24 mouse cellular contexts compared by ENCODE assay signal in the genomic region with DNA sequence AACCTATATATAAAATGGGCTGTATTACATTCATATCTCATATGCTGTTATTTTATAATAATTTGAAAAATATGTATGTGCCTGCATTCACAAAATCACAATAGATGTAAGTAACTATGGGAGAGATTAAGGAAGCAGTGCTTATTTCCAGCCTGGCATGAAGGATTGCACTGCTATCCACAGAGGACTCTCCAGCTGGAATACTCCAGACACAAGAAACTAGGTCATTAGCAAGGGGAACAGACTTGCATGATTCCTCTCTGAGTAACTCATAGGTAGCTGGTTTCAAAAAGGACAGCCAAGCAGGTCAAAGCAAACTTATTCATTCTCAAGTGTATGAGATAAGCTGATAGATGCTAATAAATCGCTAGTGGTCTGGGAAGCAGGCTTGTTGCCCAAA.
A peak's percentile ranks its signal among the peaks of the same experiment; 100 is the strongest.
DNase-seq lines count a peak whose midpoint lies in the region; ATAC-seq and TF ChIP-seq lines count a peak whose summit lies in the region.
"Had no signal": no experiment of that assay in that cellular context is flagged by ENCODE, and none has a peak within 500 bp of the region (broad histone marks: within the 10 kb centered on the region; RNA-seq: fewer than 3 reads in every experiment).

No protein-coding gene starts in this region.

- H3K4me3 ChIP-seq in hindbrain, embryonic 15.5 days = no peak overlapping the region
- no peak overlapping the region for H3K4me3 ChIP-seq in hindbrain, embryonic 14.5 days (replicated peaks; ENCODE audit: low read length)
- no peak overlapping the region for H3K4me3 ChIP-seq in midbrain, postnatal 0 days (ENCODE audit: low read depth, low read length)
- no peak overlapping the region for H3K4me3 ChIP-seq in midbrain, embryonic 14.5 days (replicated peaks; ENCODE audit: low read depth, low read length)
- H3K4me3 ChIP-seq: embryonic facial prominence, embryonic 12.5 days; embryonic facial prominence, embryonic 15.5 days; heart, adult 2 months; heart, embryonic 10.5 days; heart, embryonic 13.5 days had no signal

- H3K27ac ChIP-seq in hindbrain, embryonic 15.5 days (replicated peaks) = no peak overlapping the region
- H3K27ac ChIP-seq in hindbrain, embryonic 14.5 days = no peak overlapping the region
- H3K27ac ChIP-seq in midbrain, postnatal 0 days (ENCODE audit: low read depth, low read length) = no peak overlapping the region
- no peak overlapping the region for H3K27ac ChIP-seq in midbrain, embryonic 14.5 days (replicated peaks; ENCODE audit: low read depth, low read length)
- H3K27ac ChIP-seq: embryonic facial prominence, embryonic 12.5 days; embryonic facial prominence, embryonic 15.5 days; heart, adult 2 months; heart, embryonic 10.5 days; heart, embryonic 13.5 days had no signal

- H3K9me3 ChIP-seq in hindbrain, embryonic 15.5 days = no peaks in the 10 kb centered on the region
- no peaks in the 10 kb centered on the region for H3K9me3 ChIP-seq in hindbrain, embryonic 14.5 days (ENCODE audit: control insufficient read depth, low read length)
- H3K9me3 ChIP-seq in midbrain, postnatal 0 days (ENCODE audit: low read length) = no peaks in the 10 kb centered on the region
- no peaks in the 10 kb centered on the region for H3K9me3 ChIP-seq in midbrain, embryonic 14.5 days (ENCODE audit: control insufficient read depth, low read length)
- H3K9me3 ChIP-seq: embryonic facial prominence, embryonic 12.5 days; embryonic facial prominence, embryonic 15.5 days; G1E; heart, embryonic 10.5 days; heart, embryonic 13.5 days had no signal

- TF ChIP-seq CTCF in midbrain, postnatal 0 days (IDR thresholded peaks at IDR 0.05) = no peak

- H3K4me2 ChIP-seq in hindbrain, embryonic 15.5 days = no peak overlapping the region
- no peak overlapping the region for H3K4me2 ChIP-seq in hindbrain, embryonic 14.5 days (replicated peaks)
- no peak overlapping the region for H3K4me2 ChIP-seq in midbrain, postnatal 0 days (ENCODE audit: low read depth, low read length, poor library complexity, severe bottlenecking)
- no peak overlapping the region for H3K4me2 ChIP-seq in midbrain, embryonic 14.5 days (ENCODE audit: low read length)
- H3K4me2 ChIP-seq: embryonic facial prominence, embryonic 12.5 days; embryonic facial prominence, embryonic 15.5 days; heart, embryonic 13.5 days had no signal

- H3K9ac ChIP-seq in hindbrain, embryonic 15.5 days = no peak overlapping the region
- no peak overlapping the region for H3K9ac ChIP-seq in hindbrain, embryonic 14.5 days
- no peak overlapping the region for H3K9ac ChIP-seq in midbrain, postnatal 0 days (replicated peaks; ENCODE audit: low read length, poor library complexity, severe bottlenecking)
- H3K9ac ChIP-seq in midbrain, embryonic 14.5 days (replicated peaks; ENCODE audit: low read length) = no peak overlapping the region
- H3K9ac ChIP-seq: embryonic facial prominence, embryonic 12.5 days; embryonic facial prominence, embryonic 15.5 days; forebrain, postnatal 0 days; heart, embryonic 13.5 days had no signal

- no peaks in the 10 kb centered on the region for H3K4me1 ChIP-seq in hindbrain, embryonic 15.5 days (replicated peaks)
- no peaks in the 10 kb centered on the region for H3K4me1 ChIP-seq in hindbrain, embryonic 14.5 days (replicated peaks; ENCODE audit: control insufficient read depth, insufficient read depth, low read length)
- no peaks in the 10 kb centered on the region for H3K4me1 ChIP-seq in midbrain, postnatal 0 days (ENCODE audit: insufficient read depth, low read length)
- no peaks in the 10 kb centered on the region for H3K4me1 ChIP-seq in midbrain, embryonic 14.5 days (ENCODE audit: control insufficient read depth, insufficient read depth, low read length)
- H3K4me1 ChIP-seq: embryonic facial prominence, embryonic 12.5 days; embryonic facial prominence, embryonic 15.5 days; heart, embryonic 10.5 days; heart, embryonic 13.5 days had no signal

- peak; percentile 21 for DNase-seq in cerebellum, adult 9-10 months
- no peak for DNase-seq in cerebellum, postnatal 4 days (ENCODE audit: low spot score in 2 of 2)
- DNase-seq in hindbrain, embryonic 14.5 days (ENCODE audit: low spot score) = no peak
- peak; percentile 22 for DNase-seq in midbrain, postnatal 0 days (ENCODE audit: low spot score)
- no peak for DNase-seq in midbrain, embryonic 14.5 days
- DNase-seq: adrenal gland, postnatal 10 days; adrenal gland, postnatal 36 days; B cell, adult 2 months; cerebellum, postnatal 14 days; forebrain, postnatal 0 days; gastrocnemius, postnatal 10 days; gastrocnemius, postnatal 36 days; heart, adult 2 months; kidney, adult 2 months had no signal

- H3K27me3 ChIP-seq in hindbrain, embryonic 15.5 days = no peaks in the 10 kb centered on the region
- no peaks in the 10 kb centered on the region for H3K27me3 ChIP-seq in hindbrain, embryonic 14.5 days (ENCODE audit: control insufficient read depth, insufficient read depth, low read length)
- no peaks in the 10 kb centered on the region for H3K27me3 ChIP-seq in midbrain, postnatal 0 days (ENCODE audit: insufficient read depth, low read length)
- H3K27me3 ChIP-seq in midbrain, embryonic 14.5 days (ENCODE audit: control insufficient read depth, insufficient read depth, low read length) = no peaks in the 10 kb centered on the region
- H3K27me3 ChIP-seq: CH12.LX; embryonic facial prominence, embryonic 12.5 days; embryonic facial prominence, embryonic 15.5 days; heart, embryonic 13.5 days had no signal

- ATAC-seq in hindbrain, embryonic 15.5 days (ENCODE audit: low FRiP score, low read depth) = peak; percentile 38; the same call in 1 of the 2 replicates
- no peak for ATAC-seq in hindbrain, embryonic 14.5 days (ENCODE audit: low FRiP score)
- no peak for ATAC-seq in midbrain, postnatal 0 days (ENCODE audit: low FRiP score)
- no peak for ATAC-seq in midbrain, embryonic 14.5 days (ENCODE audit: low FRiP score, low TSS enrichment)
- ATAC-seq: forebrain, embryonic 14.5 days; forebrain, postnatal 0 days; intestine, postnatal 0 days; Patski had no signal

- no peaks in the 10 kb centered on the region for H3K36me3 ChIP-seq in hindbrain, embryonic 15.5 days
- H3K36me3 ChIP-seq in hindbrain, embryonic 14.5 days (replicated peaks; ENCODE audit: control insufficient read depth, insufficient read depth) = no peaks in the 10 kb centered on the region
- no peaks in the 10 kb centered on the region for H3K36me3 ChIP-seq in midbrain, postnatal 0 days (ENCODE audit: insufficient read depth, low read length)
- no peaks in the 10 kb centered on the region for H3K36me3 ChIP-seq in midbrain, embryonic 14.5 days (ENCODE audit: control insufficient read depth, insufficient read depth, low read length)
- H3K36me3 ChIP-seq: embryonic facial prominence, embryonic 12.5 days; embryonic facial prominence, embryonic 15.5 days; G1E; heart, embryonic 10.5 days; heart, embryonic 13.5 days had no signal

- 94% methylated on average over 1 of the region's 1 CpGs for WGBS in hindbrain, embryonic 15.5 days
- 95% methylated on average over 1 of the region's 1 CpGs for WGBS in hindbrain, embryonic 14.5 days
- WGBS in midbrain, postnatal 0 days = 92% methylated on average over 1 of the region's 1 CpGs
- 88% methylated on average over 1 of the region's 1 CpGs for WGBS in midbrain, embryonic 14.5 days

Comparison
In these comparisons a context has a peak if more than half of its experiments do, and no peak if none do; other contexts are left out.
1. DNase-seq: peak in cerebellum, adult 9-10 months (single experiment) and midbrain, postnatal 0 days (single experiment); none in cerebellum, postnatal 4 days (0 of 2), hindbrain, embryonic 14.5 days (single experiment) and midbrain, embryonic 14.5 days (single experiment).